Mouse (Mus musculus) embryo, embryonic 9.5 days (tissue): ENCODE measurements around the gene Dicer1.
"Not testable (repeated sequence)": the region's sequence is repeated elsewhere in the genome, so short reads cannot be mapped to it uniquely, and the experiment has no call there.

Experiments
- DNase-seq: peaks from one replicate; pipeline ENCODE4 v3.0.0-alpha.2; 2017; ENCODE audit errors: extremely low spot score

The Dicer1 gene

DNA sequence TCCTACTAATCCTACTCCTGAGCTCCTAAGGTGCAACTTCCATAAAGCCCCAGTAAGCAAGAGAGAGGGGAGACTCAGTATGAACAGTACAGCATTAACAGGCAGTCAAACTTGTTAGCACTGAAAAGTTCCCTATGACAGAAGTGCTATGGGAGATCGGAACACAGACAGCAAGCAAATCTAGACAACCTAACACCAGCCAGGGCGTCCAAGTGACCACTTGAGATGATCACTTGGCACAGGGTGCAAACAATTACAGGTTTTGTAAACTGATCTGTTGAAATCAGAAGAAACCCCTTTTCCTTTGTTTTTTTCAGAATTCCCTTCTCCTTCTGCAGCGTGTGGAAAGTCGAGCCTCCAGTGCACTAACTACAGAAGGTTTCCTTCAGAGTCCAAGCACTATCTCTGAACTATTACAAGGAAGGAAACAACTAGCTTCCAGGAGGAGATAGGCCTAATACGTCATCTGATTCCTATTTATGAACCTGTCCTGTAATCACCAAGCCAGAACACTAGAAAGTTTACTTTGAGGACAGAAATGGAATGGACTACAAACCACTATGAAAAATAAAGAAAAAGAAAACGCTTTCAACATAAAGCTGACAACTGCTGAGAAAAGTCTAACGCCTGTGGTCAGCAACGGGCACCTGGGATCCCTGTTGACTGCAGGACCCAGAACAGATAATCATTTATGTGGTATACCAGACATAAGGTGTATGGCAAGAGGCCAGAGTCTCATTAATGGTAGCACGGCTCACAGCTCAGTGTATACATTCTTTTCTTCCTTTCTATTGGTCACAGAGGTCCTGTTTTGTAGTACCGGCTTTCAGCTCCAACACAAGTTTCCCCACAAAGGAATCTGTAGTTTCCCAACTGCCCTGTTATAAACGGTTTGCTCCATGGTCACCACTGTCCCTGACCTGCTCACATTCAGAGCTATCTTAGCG, 10.6 kb downstream of the Dicer1 start:
- DNase-seq: no peak

DNA sequence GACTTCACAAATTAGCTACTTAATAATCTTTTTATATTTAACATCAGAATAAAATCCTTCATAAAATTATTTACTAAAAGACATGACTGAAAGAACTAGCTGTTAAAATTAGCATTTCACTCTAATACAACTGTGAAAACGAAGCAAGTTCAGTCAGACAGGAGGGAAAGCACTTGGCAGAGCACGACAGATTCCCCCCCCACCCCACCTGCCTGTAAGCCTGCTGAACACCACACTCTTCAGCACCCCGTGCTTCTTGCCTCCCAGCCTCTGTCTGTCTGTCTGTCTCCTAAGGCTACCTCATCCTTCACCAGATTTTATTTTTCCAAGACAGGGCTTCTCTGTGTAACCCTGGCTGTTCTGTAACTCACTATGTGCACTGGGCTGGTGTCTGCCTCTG, 12.8 kb downstream of the Dicer1 start:
- no peak for DNase-seq

DNA sequence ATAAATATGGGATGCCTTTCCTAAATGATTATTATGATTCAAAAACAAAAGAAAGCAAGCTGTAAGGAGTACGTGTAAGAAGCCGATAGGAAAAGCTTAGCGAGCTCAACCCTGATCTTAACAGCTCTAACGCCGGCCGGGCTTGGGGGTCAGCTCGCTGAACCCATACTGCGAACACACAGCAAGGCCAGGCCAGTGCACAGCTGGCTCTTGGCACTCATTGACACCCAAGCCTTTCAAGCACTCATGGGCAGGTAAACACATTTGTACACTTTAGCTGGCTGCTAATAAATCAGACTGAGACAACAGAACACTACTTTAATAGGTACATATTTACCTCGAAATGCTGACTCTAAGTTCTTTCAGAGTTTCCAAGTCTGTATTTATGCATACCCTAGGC, 13.3 kb downstream of the Dicer1 start:
- DNase-seq: no peak

DNA sequence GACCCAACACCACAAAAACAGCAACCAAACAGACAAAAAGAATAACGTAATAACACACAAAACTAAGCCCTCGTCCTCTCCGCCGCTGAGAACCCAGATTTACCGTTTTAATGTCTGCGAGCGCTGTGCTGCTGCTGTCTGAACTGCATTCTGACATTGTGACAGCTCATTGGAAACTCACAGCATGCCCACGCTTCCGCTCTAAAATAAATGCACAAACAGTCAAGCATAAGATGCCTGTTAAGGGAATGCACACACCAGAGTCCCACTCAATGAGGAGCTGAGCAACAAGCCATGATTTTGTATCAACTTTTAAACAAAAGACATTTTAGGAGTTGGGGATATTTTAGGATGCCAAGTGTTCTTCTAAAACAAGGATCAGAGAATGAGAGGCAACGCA, 14.1 kb downstream of the Dicer1 start:
- DNase-seq: no peak

DNA sequence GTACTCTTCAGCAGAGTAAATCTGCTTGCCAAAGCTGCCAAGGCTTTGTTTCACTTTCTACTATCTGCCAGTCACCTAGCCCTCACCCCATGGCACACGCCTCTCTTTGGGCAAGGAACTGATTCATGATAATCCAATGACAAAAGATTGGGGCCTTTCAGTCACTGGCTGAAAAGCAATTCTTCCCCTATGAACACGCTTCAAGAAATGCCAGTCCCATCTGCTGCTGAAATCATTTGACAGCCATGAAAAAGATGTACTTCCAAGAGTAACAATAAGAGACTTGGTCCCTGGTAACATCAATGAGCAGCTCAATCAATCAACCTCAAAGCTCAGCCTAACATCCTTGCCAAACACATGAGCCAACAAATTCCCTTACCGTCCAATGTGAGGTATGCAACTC, 15.8 kb downstream of the Dicer1 start:
- peak; percentile 38 for DNase-seq

DNA sequence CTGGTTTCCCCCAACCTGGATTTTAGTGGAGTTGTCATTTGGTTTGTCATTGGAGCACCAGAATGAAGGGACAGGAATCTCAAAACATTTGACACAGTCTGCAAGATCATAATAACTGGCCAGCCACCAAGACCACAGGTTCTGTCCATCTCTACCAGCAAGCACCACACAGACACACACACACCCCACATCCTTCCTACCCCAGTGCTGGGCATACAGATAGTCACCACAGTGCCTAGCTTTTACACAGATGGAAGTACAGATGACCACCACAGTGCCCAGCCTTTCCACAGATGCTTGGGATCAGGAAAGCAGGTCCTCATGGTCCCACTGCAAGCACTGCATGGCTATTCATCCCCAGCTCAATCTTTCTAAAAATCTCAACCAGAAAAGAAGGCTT, 18.6 kb downstream of the Dicer1 start:
- no peak for DNase-seq

DNA sequence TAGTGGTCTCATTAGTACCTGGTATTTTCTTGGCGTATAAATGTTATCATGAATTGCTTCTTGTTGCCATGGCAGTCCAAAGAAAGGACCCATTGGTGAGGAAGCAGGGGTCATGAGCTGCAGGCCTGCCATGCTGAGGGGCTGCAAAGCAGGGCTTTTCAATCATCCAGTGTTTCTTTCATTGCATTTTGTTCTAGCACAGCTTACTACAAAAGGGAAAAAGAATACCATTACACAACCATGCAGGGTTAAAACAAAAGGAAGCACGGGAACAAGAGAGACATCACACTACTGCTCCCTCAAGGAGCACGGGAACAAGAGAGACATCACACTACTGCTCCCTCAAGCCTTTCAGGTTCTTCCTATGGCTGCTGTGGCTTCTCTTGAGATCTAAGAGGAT, 20.0 kb downstream of the Dicer1 start:
- peak; percentile 41 for DNase-seq

DNA sequence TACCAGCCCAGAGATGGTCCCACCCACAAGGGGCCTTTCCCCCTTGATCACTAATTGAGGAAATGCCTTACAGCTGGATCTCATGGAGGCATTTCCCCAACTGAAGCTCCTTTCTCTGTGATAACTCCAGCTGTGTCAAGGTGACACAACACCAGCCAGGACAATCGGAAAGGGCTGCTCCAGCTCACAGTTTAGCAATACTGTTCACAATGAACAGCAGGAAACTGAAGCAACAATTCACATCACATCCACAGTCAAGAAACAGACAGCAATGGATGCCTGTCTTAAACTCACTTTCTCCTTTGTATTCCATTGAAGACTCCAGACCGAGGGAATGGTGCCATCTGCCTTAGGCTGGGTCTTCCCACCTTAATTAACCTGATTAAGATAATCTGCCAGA, 25.3 kb downstream of the Dicer1 start:
- not testable (repeated sequence) for DNase-seq

DNA sequence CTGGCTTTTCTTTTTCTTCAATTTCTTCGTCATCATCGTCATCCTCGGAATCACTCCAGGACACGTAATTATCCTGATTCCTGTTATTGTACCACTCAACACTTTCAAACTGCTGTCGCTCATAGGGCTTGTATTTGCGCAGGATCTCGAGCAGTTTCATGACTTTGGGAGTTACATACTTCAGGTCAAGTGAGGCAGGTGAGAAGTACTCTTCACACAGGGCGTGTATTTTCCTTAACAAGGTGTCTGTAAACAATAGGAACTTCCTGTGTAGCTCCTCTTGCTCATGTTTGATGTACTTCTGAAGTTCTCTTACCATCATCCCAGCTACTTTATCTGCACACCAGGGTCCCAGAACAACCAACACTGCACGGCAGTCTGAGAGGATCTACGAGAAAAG, 29.7 kb downstream of the Dicer1 start:
- no peak for DNase-seq

DNA sequence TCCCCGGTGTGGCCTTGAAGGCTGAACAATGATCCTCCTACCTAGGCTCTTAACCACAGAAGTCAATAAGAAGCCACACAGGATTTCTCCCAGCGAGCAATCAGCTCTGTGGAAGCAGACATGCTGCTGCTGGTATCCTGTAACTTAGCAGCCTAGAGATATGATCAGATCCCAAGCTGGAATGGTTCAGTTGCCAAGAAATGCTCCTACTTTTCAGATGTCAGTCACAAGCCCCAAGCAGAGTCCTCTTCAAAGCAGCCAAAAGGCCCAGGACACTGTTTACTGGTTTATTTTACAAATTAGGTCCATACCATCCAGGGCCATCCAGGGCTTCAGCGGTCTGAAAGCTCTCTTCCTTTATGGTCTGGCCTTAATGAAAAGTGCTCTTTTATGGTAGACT, 30.7 kb downstream of the Dicer1 start:
- no peak for DNase-seq

DNA sequence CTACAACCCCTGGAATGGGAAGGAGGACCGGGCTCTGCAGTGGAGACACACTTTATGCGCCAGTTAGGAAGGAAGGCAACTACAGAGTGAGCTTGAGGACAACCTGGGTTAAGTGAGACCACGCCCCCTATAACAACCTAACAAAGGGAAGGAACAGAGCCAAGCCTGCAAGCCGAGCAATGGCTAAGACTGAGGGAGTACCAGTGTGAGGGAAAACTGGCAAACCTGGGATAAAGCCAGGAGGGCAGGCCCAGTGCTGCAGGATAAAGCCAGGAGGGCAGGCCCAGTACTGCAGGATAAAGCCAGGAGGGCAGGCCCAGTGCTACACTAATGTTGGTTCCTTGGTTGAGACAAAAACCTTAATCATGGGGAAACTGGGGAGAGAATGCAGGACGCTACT, 32.8 kb downstream of the Dicer1 start:
- no peak for DNase-seq

DNA sequence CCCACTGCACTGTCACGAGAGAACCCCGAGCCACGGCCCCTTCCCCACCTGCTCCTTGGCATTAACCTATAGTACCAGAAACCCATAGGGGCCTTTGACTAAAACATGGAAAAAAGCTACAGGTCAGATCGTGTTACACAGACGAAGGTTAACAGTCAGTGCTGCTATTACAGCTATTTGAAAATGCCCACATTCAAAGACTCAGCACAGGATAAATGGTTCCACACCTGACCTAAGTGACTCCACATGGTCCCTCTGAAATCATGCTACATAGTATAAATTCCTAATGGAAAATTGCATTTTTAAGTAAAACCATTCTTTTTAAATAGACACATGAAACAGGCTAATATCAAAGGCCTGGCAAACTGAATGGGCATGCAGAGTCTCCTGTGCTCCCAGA, 35.3 kb downstream of the Dicer1 start:
- no peak for DNase-seq

DNA sequence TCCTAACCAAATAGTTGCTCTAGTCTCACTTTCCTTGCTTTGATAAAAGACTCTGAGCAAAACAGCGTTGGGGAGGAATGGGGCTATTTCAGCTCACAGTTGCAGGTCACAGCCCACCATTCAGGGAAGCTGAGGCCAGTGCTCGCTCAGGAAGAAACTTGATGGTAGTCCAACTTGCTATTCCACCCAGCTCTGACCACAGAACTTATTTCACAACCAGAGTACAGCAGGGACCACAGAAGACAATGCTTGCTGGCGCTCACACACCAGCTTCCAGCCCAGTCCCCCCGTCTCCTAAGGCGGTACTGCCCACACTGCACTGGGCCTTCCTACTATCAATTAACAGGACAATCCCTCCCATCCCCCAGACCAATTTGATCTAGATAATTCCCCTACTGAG, 36.3 kb downstream of the Dicer1 start:
- DNase-seq: no peak

DNA sequence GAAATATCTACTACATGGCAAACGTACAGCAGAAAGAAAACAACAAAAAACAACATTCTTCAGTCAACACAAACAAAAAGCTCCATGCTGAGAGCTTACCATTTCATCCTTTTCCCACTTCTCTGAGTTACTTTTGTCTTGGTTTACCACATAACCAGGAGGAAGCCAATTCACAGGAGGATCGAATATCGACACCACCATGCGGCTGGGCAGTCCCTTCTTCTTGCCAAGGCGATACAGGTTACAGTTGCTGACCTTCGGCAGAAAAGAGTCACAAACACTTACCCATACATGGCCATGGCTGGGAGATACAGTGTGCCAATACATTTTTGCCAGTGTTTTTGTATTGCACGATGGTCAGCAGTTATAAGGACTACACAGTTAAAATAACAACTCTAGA, 51.5 kb downstream of the Dicer1 start:
- DNase-seq: no peak

DNA sequence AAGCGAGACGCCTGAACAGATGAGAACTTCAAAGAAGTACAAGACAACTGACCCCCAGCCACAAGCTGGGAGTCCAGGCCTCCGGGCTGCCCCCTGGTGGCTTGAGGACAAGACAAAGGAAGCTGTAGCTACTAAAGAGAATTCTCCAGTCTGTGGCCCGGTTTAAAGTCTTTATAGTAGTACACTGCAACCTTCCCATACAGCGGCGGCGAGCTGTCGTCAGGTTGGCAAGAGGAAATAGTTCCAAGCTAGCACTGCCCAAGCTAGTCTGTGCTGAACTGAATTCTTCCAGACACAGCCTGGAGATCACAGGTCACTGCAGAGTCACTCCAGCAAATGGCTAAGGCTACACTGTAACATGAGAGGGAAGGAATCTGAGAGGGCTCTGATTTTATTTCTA, 52.0 kb downstream of the Dicer1 start:
- peak; percentile 70 for DNase-seq

DNA sequence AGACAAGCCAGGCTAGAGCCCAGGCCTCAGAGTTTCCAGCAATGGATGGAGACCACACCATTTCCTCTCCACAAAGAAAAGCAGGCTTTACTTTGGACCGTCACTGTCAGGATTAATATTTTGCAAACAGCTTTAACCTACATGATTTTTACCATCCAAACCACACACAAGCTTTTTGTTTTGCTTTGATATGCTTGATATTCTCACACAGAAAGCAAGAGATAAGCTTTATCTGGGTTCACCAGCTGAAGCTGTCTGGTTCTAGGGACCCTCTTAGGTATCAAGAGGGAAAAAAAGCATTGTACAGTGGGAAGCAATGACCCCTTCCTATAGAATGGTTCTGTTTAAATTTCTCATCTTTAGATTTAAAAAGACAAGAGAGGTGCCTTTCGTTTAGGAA, 56.2 kb downstream of the Dicer1 start:
- no peak for DNase-seq

DNA sequence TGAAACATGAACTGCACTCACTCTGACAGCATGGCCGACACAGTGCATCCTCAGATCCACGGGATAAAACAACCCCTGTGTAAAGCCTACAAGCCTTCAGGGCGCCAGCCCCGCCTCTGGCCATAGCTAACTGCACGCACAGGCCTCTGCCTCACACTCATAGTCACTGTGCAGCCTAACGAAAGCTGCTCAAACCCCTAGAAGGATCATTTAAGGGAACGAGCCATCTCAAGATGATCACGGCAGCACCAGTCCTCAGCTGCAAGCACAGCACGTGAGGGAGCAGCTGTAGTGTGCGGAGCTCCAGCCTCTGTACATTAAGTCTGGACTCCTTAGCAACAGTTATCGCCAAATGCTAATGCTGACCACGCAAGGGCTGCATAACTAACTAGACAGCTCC, 58.9 kb downstream of the Dicer1 start:
- DNase-seq: no peak

DNA sequence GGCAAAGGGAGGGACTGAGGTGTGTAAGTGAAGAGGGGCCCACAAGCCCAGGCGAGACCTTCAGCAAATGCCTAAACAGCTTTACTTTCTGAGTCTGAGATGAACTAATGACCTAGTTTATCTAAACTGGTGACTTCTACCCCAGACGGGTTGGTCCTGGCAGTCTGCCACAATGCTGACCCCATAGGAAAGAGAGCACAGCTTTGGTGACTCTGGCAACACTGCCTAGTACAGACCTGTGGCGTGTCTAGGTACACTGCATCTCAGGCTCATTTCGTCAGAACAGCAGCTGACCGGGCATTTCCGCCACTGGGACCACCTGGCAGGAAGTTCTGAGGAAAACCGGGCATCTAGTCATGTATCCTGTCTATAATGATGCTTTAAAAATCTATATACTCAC, 61.3 kb downstream of the Dicer1 start:
- no peak for DNase-seq

DNA sequence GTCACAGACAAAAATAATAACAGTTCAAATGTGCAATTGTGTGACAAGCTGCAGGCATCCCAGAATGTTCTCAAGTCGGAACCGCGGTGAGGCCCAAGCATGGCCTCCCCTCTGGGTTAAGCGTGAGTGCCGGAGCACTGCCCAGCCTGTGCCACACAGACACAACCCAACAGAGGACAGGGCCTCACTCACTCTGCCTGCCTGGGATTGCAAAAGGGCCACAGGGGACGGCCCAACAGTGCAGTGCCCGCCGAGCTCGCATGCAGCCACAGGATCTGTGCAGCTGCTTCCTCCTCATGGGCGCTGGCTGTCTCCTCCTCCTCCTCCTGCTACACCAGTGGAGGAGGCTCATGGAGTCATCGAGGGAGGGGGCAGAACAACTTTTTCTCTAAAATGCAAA, 62.9 kb downstream of the Dicer1 start:
- no peak for DNase-seq

DNA sequence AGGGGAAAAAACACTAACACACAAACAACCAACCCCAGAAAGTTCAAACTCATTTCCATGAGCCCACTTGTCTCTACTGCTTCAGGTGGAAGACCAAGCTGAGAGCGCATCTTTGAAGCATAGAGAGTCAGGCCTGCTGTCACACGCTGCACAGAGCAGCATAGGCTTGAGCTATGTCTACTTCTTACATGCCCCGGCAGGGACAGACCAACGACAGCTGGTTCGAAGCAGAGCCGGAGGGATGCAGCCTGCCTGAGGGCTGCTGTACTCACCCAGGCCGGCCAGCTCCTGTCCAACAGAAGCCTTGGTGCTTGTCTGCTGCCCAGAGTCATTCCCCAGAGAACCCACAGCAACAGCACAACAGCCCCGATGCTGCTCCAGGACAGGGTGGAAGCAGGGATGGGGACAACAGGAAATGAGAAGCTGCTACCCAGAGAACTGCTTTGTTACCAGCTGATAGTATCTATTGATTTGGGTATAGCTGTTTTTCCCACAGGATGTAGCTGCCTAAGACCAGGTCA, 67.3 kb downstream of the Dicer1 start:
- DNase-seq: no peak

DNA sequence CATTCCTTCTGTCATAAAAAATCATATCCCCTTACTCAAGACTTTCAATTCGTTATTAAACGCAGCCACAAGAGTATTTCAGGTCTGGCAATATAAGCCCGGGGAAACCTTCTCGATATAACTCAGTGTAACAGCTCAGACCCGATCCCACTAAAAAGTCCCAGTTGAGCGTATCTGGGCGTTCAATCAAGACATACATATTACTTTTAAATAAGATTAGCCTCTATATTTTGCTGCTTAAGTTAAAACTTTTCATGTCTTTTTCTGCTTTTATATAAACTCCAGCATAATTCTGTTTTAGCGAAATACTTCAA, 72.0 kb downstream of the Dicer1 start:
- no peak for DNase-seq

DNA sequence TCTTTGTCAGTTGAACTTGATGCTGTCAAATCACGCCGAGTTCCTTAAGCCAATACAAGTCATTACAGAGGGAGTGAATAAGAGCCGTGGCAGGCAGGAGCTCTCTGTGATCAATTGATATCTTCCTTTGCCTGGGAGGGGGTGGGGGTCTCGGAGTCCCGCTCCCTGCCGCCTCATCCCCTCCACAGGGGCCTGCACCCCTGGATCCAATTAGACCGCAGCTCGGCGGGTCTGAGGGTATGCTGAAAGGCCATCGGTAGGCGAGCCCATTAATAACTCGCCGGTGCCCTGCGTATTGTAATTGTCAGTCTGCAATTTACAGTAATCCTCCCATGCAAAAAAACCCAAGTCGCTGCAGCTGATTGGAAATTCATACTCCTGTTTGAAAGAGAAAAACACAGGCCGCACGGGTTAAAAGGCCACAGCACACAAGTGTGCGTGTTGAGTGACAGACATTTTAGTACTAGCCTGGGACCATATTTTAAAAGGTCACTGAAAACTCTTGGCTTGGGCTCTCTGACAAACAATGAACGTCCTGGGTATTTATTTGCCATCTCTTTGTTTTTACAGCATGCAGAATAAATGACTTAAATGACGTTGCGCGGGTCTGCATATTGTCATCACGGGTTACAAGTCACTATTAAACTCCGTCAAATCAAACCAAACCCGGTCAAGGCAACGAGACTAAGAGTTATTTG, 72.5 kb downstream of the Dicer1 start:
- DNase-seq: no peak

DNA sequence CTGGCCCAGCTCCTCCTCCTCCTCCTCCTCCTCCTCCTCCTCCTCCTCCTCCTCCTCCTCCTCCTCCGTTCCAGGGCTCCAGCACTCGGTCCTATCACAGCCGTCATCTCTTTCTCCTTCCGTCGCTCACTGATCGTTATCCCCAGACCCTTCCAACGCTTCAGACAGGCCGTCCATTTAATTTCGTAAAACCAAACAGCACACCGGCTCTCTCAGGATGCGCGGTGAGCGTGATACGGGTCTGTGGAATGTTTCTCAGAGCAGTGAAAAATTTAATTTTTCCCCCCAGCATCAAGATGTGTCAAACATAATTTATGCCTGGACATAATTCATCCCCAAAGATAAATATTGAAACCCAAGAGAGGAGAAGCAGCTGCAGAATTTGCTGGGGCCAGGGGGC, 73.3 kb downstream of the Dicer1 start:
- DNase-seq: no peak
